Mouse (Mus musculus): Measurements from ENCODE around the gene Col26a1. TPM values are rescaled to one million over a fixed set of nuclear protein-coding genes. Genes with fewer than 3 reads are reported as not detected.

Gene Col26a1
- total and polyA plus RNA-seq, 2 experiments from 2014 or later = 35.5 to 61.9 TPM

DNA sequence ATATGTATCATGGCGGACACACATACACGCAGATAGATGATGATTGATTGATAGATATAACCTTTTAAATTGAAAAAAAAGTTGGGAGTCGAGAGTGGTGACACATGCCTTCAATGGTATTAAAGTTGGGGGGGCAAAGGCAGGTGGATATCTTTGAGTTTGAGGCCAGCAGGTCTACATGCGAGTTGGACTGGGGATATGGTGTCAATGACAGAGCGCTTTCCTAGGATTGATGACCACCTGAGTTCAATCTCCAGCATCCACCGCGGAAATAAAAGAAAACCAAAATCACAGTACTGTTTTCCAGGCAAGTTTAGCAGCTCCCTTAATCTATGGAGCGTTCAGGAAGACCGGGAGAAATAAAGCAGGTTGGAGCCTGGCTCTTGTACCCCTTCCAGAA is 24.6 kb upstream of the Col26a1 start:
- no peak for TF ChIP-seq CTCF (IDR thresholded peaks at IDR 0.05)
- H3K4me2 ChIP-seq (ENCODE audit: low read depth, low read length, poor library complexity, severe bottlenecking) = peak overlapping the region; percentile 65
- H3K27ac ChIP-seq (ENCODE audit: low read depth, low read length) = no peak overlapping the region
- 46% methylated on average over 9 of the region's 9 CpGs for WGBS
- H3K4me3 ChIP-seq (ENCODE audit: low read depth, low read length) = peak overlapping the region; percentile 67
- peaks cover 23% of the 10 kb centered on the region for H3K36me3 ChIP-seq (ENCODE audit: insufficient read depth, low read length)
- H3K27me3 ChIP-seq (ENCODE audit: insufficient read depth, low read length) = no peaks in the 10 kb centered on the region
- no peak for DNase-seq (ENCODE audit: low spot score)
- H3K4me1 ChIP-seq (ENCODE audit: insufficient read depth, low read length) = peaks cover 5% of the 10 kb centered on the region; the same call in 1 of the 2 replicates
- ATAC-seq (ENCODE audit: low FRiP score) = peak; percentile 44; the same call in 1 of the 2 replicates
- 0 out of 2 replicates have a peak overlapping the region, but pooled peaks have one; percentile 44 for H3K9ac ChIP-seq (replicated peaks; ENCODE audit: low read length, poor library complexity, severe bottlenecking)
- no peaks in the 10 kb centered on the region for H3K9me3 ChIP-seq (ENCODE audit: low read length)

DNA sequence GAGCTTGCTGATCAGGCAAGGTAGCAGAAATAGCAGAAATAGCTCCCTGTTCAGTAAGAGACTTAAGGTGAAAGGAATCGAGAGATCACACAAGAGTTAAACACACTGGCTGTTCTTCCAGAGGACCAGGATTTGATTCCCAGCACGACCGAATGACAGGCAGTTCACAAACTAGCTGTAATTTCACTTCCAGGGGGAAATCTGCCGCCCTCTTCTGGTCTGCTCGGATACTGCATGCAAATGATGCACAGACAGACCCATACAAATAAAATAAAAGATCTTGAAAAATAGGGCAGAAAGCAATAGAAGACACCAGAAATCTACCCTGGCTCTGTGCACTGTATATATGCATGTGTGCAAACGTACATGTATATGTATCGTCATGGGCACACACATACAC is 22.6 kb upstream of the Col26a1 start:
- H3K4me1 ChIP-seq (ENCODE audit: insufficient read depth, low read length) = peaks cover 5% of the 10 kb centered on the region; the same call in 1 of the 2 replicates
- no peak for ATAC-seq (ENCODE audit: low FRiP score)
- 50% methylated on average over 7 of the region's 7 CpGs for WGBS

DNA sequence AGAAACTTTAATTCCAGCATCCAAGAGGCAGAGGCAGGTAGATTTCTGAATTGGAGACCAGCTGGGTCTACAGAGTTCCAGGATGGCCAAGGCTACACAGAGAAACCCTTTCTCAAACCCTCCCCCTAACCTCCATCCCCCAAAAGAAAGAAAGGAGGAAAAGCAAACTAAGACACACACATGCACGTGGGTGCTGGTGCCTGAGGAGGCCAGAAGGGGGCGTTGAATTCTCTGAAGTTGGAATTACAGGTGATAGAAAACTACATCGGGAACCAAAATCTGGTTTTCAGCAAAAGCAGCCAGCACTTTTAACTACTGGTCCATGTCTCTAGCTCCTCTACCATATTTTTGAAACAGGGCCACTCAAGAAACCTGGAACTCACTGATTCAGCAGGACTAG is 21.6 kb upstream of the Col26a1 start:
- no peak for TF ChIP-seq CTCF (IDR thresholded peaks at IDR 0.05)
- H3K9ac ChIP-seq (replicated peaks; ENCODE audit: low read length, poor library complexity, severe bottlenecking) = no peak overlapping the region
- H3K4me2 ChIP-seq (ENCODE audit: low read depth, low read length, poor library complexity, severe bottlenecking) = no peak overlapping the region
- 58% methylated on average over 3 of the region's 3 CpGs for WGBS
- no peaks in the 10 kb centered on the region for H3K36me3 ChIP-seq (ENCODE audit: insufficient read depth, low read length)
- H3K4me1 ChIP-seq (ENCODE audit: insufficient read depth, low read length) = peaks cover 5% of the 10 kb centered on the region; the same call in 1 of the 2 replicates
- ATAC-seq (ENCODE audit: low FRiP score) = no peak
- no peak overlapping the region for H3K4me3 ChIP-seq (ENCODE audit: low read depth, low read length)
- H3K27me3 ChIP-seq (ENCODE audit: insufficient read depth, low read length) = no peaks in the 10 kb centered on the region
- H3K27ac ChIP-seq (ENCODE audit: low read depth, low read length) = no peak overlapping the region
- no peaks in the 10 kb centered on the region for H3K9me3 ChIP-seq (ENCODE audit: low read length)
- DNase-seq (ENCODE audit: low spot score) = no peak

More for the DNA sequence above, 22.6 kb upstream of the Col26a1 start:
- H3K27ac ChIP-seq (ENCODE audit: low read depth, low read length) = no peak overlapping the region
- no peaks in the 10 kb centered on the region for H3K27me3 ChIP-seq (ENCODE audit: insufficient read depth, low read length)
- H3K9me3 ChIP-seq (ENCODE audit: low read length) = no peaks in the 10 kb centered on the region
- peak; percentile 52 for TF ChIP-seq CTCF (IDR thresholded peaks at IDR 0.05)
- no peak overlapping the region for H3K9ac ChIP-seq (replicated peaks; ENCODE audit: low read length, poor library complexity, severe bottlenecking)
- H3K4me3 ChIP-seq (ENCODE audit: low read depth, low read length) = no peak overlapping the region
- peaks cover 4% of the 10 kb centered on the region; the same call in 1 of the 2 replicates for H3K36me3 ChIP-seq (ENCODE audit: insufficient read depth, low read length)
- no peak for DNase-seq (ENCODE audit: low spot score)
- no peak overlapping the region for H3K4me2 ChIP-seq (ENCODE audit: low read depth, low read length, poor library complexity, severe bottlenecking)

GRCm38 (mm10) chr5:136895529-136895963 is 12.5 kb upstream of the Col26a1 start:
- WGBS = 63% methylated on average over 10 of the region's 10 CpGs
- ATAC-seq (ENCODE audit: low FRiP score) (no peak), DNase-seq (ENCODE audit: low spot score) (no peak)
- peak; percentile 32; the same call in 1 of the 2 replicates for TF ChIP-seq CTCF (IDR thresholded peaks at IDR 0.05)
- Histone ChIP-seq H3K9ac (replicated peaks; ENCODE audit: low read length, poor library complexity, severe bottlenecking) (no peak overlapping the region), H3K9me3 (ENCODE audit: low read length) (no peaks in the 10 kb centered on the region), H3K4me2 (ENCODE audit: low read depth, low read length, poor library complexity, severe bottlenecking) (no peak overlapping the region), H3K4me3 (ENCODE audit: low read depth, low read length) (no peak overlapping the region), H3K27me3 (ENCODE audit: insufficient read depth, low read length) (no peaks in the 10 kb centered on the region), H3K36me3 (ENCODE audit: insufficient read depth, low read length) (no peaks in the 10 kb centered on the region), H3K27ac (ENCODE audit: low read depth, low read length) (no peak overlapping the region), H3K4me1 (ENCODE audit: insufficient read depth, low read length) (no peaks in the 10 kb centered on the region)

DNA sequence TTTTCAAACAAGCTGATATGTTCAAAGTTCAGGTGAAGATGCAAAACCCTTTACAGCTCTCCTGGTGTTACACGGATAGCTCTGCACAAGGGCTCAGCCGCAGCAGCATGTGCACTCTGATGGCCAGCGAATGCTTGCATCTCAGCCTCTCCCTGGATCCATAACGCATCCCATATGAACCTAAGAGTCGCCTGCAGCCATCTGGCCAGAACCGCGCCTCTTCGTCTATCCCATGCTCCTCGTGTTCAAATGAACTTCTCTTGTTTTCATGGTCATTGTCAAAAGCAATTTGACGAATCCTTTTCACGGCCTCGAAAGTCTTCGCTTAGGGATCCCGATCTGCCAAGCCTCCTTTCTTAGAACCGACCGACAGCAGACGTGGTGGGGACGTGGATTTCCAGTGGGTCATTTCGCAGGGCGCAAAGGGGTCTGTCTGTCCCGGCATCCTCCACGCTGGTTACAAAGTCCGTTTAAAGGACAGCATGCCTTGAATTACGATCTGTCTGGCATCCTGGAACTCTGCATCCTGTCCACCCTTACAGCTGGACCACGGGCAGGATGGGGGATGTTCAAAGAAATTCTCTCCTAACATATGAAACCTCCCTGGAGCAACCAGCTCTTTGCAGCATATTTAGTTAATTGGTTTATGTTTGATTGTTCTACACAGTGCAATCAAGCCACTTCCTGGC is 12.0 kb upstream of the Col26a1 start:
- Histone ChIP-seq H3K9ac (replicated peaks; ENCODE audit: low read length, poor library complexity, severe bottlenecking) (no peak overlapping the region), H3K27ac (ENCODE audit: low read depth, low read length) (no peak overlapping the region), H3K4me3 (ENCODE audit: low read depth, low read length) (no peak overlapping the region), H3K4me1 (ENCODE audit: insufficient read depth, low read length) (no peaks in the 10 kb centered on the region), H3K36me3 (ENCODE audit: insufficient read depth, low read length) (no peaks in the 10 kb centered on the region), H3K4me2 (ENCODE audit: low read depth, low read length, poor library complexity, severe bottlenecking) (no peak overlapping the region), H3K9me3 (ENCODE audit: low read length) (no peaks in the 10 kb centered on the region), H3K27me3 (ENCODE audit: insufficient read depth, low read length) (no peaks in the 10 kb centered on the region)
- no peak for TF ChIP-seq CTCF (IDR thresholded peaks at IDR 0.05)
- 71% methylated on average over 25 of the region's 25 CpGs for WGBS
- no peak for ATAC-seq (ENCODE audit: low FRiP score)
- no peak for DNase-seq (ENCODE audit: low spot score)

DNA sequence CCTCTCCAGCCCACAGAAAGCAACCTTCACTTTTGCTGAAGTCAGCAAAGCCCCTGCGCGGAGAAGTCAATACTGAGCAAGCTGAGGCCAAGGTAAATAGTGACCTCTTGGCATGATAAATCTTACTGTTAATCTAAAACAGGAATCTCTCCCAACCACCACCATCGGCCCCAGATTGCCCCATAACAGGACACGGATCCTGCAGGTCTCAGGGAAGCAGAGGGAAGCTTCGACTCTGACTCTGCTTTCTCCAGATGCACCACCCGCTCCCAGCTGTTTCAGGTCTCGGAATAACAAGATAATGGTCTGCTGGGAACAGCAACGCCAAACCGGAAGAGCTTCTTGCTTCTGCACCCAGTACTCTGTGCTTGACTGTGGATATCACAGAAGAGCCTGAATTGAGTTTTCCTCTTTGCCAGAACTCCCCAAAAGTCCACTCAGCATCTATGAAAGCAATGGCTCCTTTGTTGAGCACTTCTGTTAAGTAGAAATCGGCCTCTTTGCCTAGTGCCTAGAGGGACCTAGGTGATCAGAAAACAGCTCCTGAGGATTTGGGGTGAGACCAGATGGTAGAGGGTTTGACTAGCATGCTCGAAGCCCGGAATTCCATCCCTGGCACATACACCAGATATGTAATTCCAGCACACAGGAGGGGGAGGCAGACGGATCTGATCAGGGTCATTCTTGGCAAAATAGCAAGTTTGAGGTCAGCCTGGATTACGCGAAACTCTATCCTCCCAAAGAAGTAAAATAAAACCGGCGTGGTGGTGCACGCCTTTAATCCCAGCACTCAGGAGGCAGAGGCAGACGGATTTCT is 5.7 kb upstream of the Col26a1 start:
- TF ChIP-seq CTCF (IDR thresholded peaks at IDR 0.05) = no peak
- Histone ChIP-seq H3K27ac (ENCODE audit: low read depth, low read length) (no peak overlapping the region), H3K36me3 (ENCODE audit: insufficient read depth, low read length) (no peaks in the 10 kb centered on the region), H3K4me1 (ENCODE audit: insufficient read depth, low read length) (no peaks in the 10 kb centered on the region), H3K9me3 (ENCODE audit: low read length) (no peaks in the 10 kb centered on the region), H3K27me3 (ENCODE audit: insufficient read depth, low read length) (peaks cover 5% of the 10 kb centered on the region; the same call in 1 of the 2 replicates), H3K9ac (replicated peaks; ENCODE audit: low read length, poor library complexity, severe bottlenecking) (no peak overlapping the region), H3K4me3 (ENCODE audit: low read depth, low read length) (no peak overlapping the region), H3K4me2 (ENCODE audit: low read depth, low read length, poor library complexity, severe bottlenecking) (no peak overlapping the region)
- ATAC-seq (ENCODE audit: low FRiP score) (no peak), DNase-seq (ENCODE audit: low spot score) (no peak)
- WGBS = 70% methylated on average over 19 of the region's 19 CpGs

Data from midbrain, postnatal 0 days (tissue).